Mouse (Mus musculus) liver, adult 2 months (tissue): Measurements from ENCODE around the gene Snorc.

Source experiments
- CTCF ChIP-seq: fragments of 200-500 bp; IDR thresholded peaks from 2 replicates; pipeline ENCODE4 v1.5.1; 2011; ENCODE audit warnings: low read depth, low read length, control low read depth
- POLR2A ChIP-seq: fragments of 200-500 bp; IDR thresholded peaks from 2 replicates; pipeline ENCODE4 v1.6.1; 2011; ENCODE audit warnings: low read length, control low read depth; ENCODE audit not compliant: insufficient read depth; ENCODE audit errors: extremely low read depth

- TF ChIP-seq CTCF: no peak
- no peak for TF ChIP-seq POLR2A
Observed at GRCm38 (mm10) chr1:87507857-87508256, 37.8 kb downstream of the Snorc start.
